Mouse (Mus musculus): ENCODE data around the gene Zcchc2.

The Zcchc2 gene

GRCm38 (mm10) chr1:105988903-105989639 lies 1.1 kb upstream of the Zcchc2 start:
- DNase-seq (ENCODE audit: low read depth, low spot score) = no peak

GRCm38 (mm10) chr1:105989640-105989984 lies 594 bp upstream of the Zcchc2 start:
- no peak for DNase-seq (ENCODE audit: low read depth, low spot score)

GRCm38 (mm10) chr1:105990911-105991761 lies 930 bp downstream of the Zcchc2 start:
- DNase-seq (ENCODE audit: low read depth, low spot score) = peak; percentile 23

- DNase-seq (ENCODE audit: low read depth, low spot score) = no peak
Measured at GRCm38 (mm10) chr1:105991931-105992837, 2.0 kb downstream of the Zcchc2 start.

GRCm38 (mm10) chr1:105993196-105993595 lies 3.0 kb downstream of the Zcchc2 start:
- DNase-seq (ENCODE audit: low read depth, low spot score) = peak; percentile 42

- peak; percentile 68 for DNase-seq (ENCODE audit: low read depth, low spot score)
Measured at GRCm38 (mm10) chr1:105993601-105994209, 3.5 kb downstream of the Zcchc2 start.

GRCm38 (mm10) chr1:105995966-105996365 lies 5.8 kb downstream of the Zcchc2 start:
- no peak for DNase-seq (ENCODE audit: low read depth, low spot score)

- no peak for DNase-seq (ENCODE audit: low read depth, low spot score)
Measured at GRCm38 (mm10) chr1:105997282-105997681, 7.1 kb downstream of the Zcchc2 start.

GRCm38 (mm10) chr1:105999802-106000201 lies 9.6 kb downstream of the Zcchc2 start:
- DNase-seq (ENCODE audit: low read depth, low spot score) = no peak

- DNase-seq (ENCODE audit: low read depth, low spot score) = no peak
Measured at GRCm38 (mm10) chr1:106007581-106007980, 17.4 kb downstream of the Zcchc2 start.

GRCm38 (mm10) chr1:106011097-106011496 lies 20.9 kb downstream of the Zcchc2 start:
- no peak for DNase-seq (ENCODE audit: low read depth, low spot score)

GRCm38 (mm10) chr1:106013759-106014158 lies 23.6 kb downstream of the Zcchc2 start:
- no peak for DNase-seq (ENCODE audit: low read depth, low spot score)

GRCm38 (mm10) chr1:106016262-106016661 lies 26.1 kb downstream of the Zcchc2 start:
- no peak for DNase-seq (ENCODE audit: low read depth, low spot score)

GRCm38 (mm10) chr1:106019854-106020253 lies 29.6 kb downstream of the Zcchc2 start:
- no peak for DNase-seq (ENCODE audit: low read depth, low spot score)

- no peak for DNase-seq (ENCODE audit: low read depth, low spot score)
Measured at GRCm38 (mm10) chr1:106022998-106023397, 32.8 kb downstream of the Zcchc2 start.

- DNase-seq (ENCODE audit: low read depth, low spot score) = no peak
Measured at GRCm38 (mm10) chr1:106024254-106024653, 34.0 kb downstream of the Zcchc2 start.

- DNase-seq (ENCODE audit: low read depth, low spot score) = no peak
Measured at GRCm38 (mm10) chr1:106024778-106025177, 34.6 kb downstream of the Zcchc2 start.

GRCm38 (mm10) chr1:106029769-106030168 lies 39.6 kb downstream of the Zcchc2 start:
- DNase-seq (ENCODE audit: low read depth, low spot score) = no peak

GRCm38 (mm10) chr1:106030331-106030730 lies 40.1 kb downstream of the Zcchc2 start:
- DNase-seq (ENCODE audit: low read depth, low spot score) = no peak

GRCm38 (mm10) chr1:106030886-106031285 lies 40.7 kb downstream of the Zcchc2 start:
- DNase-seq (ENCODE audit: low read depth, low spot score) = no peak

GRCm38 (mm10) chr1:106031908-106032307 lies 41.7 kb downstream of the Zcchc2 start:
- no peak for DNase-seq (ENCODE audit: low read depth, low spot score)

Measured in retina, postnatal 7 days (tissue).